Mouse (Mus musculus): ENCODE data around the gene Zup1. TPM values are rescaled to one million over a fixed set of nuclear protein-coding genes. Genes with fewer than 3 reads are reported as not detected.

Gene Zup1
- polyA plus RNA-seq (2017; shearing (Covaris generic)) = 46.9 TPM

GRCm38 (mm10) chr10:33950803-33951583 is at the start of gene Zup1:
TSS of gene Zup1 (minus strand) at chr10:33951269.

GRCm38 (mm10) chr10:33904530-33905481 is 46.3 kb downstream of the Zup1 start, which contains the start of gene Rsph4a:
TSS of gene Rsph4a (plus strand) at chr10:33905111.

Other genes starting within 250 kb of the Zup1 start
- gene Sult3a2, start 164.6 kb downstream of the Zup1 start, polyA plus RNA-seq (2017; shearing (Covaris generic)) = not detected
- gene Sult3a1, start 93.5 kb downstream of the Zup1 start, polyA plus RNA-seq (2017; shearing (Covaris generic)) = not detected
- 0.20 TPM for gene Rsph4a, start 46.2 kb downstream of the Zup1 start, polyA plus RNA-seq (2017; shearing (Covaris generic))
- gene Rwdd1, start 68.4 kb upstream of the Zup1 start, polyA plus RNA-seq (2017; shearing (Covaris generic)) = 85.3 TPM
- not detected for gene Trappc3l, start 86.3 kb upstream of the Zup1 start, polyA plus RNA-seq (2017; shearing (Covaris generic))
- not detected for gene Calhm4, start 93.0 kb upstream of the Zup1 start, polyA plus RNA-seq (2017; shearing (Covaris generic))
- gene Calhm5, start 145.2 kb upstream of the Zup1 start, polyA plus RNA-seq (2017; shearing (Covaris generic)) = not detected
- 9.5 TPM for gene Calhm6, start 176.7 kb upstream of the Zup1 start, polyA plus RNA-seq (2017; shearing (Covaris generic))